Mouse (Mus musculus): Measurements from ENCODE around the gene Vps13a.

Vps13a gene

DNA sequence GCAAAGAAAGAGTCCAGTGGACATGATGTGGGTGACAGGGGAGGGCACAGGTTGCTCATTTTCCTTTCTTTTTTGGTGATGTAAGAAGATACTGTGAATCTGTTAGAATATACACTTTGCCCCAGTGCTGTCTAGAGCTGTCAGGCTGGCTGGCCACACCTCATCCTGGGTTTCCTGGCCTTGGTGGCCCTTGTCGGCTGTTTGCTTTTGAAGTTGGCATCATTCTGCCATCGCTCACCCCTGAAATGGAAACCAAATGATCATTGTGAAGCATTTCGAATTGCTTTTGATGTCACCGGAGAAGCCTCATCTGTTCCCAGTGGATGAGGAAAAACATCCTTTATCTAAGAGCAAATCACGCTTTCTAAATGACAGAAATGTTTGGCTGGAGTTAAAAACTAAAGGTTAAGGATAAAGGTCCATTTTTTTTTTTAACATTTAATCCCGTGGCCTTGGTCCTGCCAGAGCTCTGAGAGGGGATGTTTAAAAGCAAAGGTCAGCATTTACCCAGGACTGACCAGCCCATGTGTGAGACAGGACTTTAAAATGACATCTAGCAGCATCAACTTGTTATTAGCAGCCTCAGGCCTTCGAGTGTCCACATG lies 201.0 kb downstream of the Vps13a start:
- DNase-seq: no peak

DNA sequence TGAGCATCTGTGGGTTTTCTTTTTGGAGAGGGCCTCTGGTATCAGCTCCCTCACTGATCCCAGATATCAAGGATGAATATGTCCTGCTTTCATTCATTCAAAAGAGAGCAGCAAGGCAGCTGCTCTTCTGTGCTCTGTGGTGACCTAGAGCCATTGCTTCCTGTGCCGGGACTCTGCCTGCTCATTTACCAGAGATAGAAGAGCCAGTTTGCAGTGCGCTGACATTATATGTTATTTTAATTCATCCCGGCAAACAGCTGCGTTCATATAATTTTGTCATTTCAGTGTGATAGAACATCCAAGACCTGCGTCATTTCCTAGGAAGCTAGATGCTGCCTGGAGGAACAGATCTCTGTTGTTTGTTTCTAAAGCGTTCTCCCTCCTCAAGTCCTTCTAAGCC lies 203.9 kb downstream of the Vps13a start:
- no peak for DNase-seq
